Mouse (Mus musculus) urinary bladder, postnatal 10 days (tissue): ENCODE results near the gene Nms.
A peak's percentile ranks its signal among the peaks of the same experiment; 100 is the strongest.

Source experiments
- DNase-seq: peaks from one replicate; pipeline ENCODE4 v3.0.0; 2022; ENCODE audit warnings: low spot score

The Nms gene

GRCm38 (mm10) chr1:38938849-38939248, at the start of gene Nms:
Nms (plus strand) TSS chr1:38939149.
- no peak for DNase-seq

- no peak for DNase-seq
Measured at GRCm38 (mm10) chr1:38891444-38891843, 47.5 kb upstream of the Nms start.

GRCm38 (mm10) chr1:38893081-38893480, 45.9 kb upstream of the Nms start:
- DNase-seq, result no peak

- DNase-seq, result no peak
Measured at GRCm38 (mm10) chr1:38897431-38898248, 41.3 kb upstream of the Nms start, which contains the start of gene Chst10. Chst10 (minus strand) TSS chr1:38898161.

- no peak for DNase-seq
Measured at GRCm38 (mm10) chr1:38902571-38902970, 36.4 kb upstream of the Nms start.

DNA sequence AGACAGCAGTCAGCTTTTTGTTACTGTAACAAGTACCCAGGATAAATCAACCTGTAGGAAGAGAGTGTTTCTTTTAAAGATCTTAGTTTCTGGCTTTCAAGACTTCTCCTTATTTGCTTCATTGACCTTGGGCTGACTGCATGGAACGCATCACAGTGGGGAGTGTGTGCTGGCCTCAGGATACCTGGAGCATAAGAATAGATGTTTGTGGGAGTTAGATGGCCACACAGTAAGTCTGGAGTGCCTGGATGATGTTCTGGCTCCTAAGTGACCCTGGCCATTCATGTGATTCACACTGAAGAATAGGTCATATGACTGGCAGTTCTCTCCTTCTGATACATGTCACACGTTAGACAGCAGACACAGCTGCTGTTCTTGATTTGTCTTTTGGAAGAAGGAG, 35.0 kb upstream of the Nms start:
- DNase-seq, result no peak

DNA sequence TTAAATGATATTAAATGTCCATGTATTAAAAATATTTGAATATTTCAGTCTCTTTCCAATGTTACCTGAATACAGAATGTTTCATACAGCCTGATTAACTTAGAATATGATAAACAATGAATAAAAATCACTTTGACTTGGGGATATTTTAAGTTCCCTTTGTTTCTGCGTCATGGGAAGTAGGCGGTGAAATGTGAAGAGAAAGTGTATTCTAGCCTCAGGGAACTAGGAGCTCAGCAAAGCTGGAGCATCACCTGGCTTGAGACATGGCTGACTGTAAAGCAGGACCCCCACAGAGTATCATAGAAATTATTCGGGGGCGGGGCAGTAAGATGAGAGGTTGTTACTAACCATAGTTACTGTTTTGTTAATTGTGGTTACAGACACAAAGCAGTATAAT, 10.0 kb upstream of the Nms start:
- DNase-seq, result no peak

GRCm38 (mm10) chr1:38929468-38929867, 9.5 kb upstream of the Nms start:
- no peak for DNase-seq

DNA sequence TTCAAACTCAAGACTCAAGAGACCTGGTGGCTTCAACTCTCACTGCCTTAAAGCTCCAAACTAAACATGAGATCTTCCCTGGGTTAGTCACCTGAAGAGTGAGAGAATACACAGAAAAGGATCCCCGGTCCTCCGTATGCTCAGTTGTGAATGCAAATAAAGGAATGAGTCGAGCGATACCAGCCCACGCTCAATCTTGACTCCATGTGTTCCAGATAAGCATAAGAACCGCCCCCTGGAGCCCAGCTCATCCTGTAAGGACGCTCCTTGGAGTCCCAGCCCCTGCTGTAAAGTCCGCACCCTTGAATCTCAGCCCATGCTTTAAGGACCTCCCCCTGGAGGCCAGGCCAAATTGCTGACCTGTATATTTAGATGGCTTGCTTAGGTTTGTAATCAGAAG, 8.2 kb upstream of the Nms start:
- DNase-seq, result no peak

GRCm38 (mm10) chr1:38934668-38935067, 4.3 kb upstream of the Nms start:
- DNase-seq, result no peak

DNA sequence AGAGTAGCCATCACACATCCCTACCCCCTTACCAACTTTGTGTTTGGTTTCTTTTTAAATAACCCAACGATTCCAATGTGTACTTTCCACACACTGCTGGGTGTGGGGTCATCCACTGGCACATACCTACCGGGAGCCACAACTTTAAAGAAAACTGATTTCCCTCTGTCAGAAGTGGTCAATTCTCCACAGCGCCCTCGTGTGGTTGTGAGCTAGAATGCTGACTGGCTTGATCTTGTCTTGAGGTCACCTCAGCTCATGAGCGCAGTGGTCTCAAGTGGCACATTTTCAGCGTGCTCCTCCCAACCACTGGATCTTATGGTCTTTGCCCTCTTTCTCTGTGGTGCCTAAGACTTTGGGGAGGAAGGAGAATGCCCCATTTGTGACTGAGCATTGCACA, 2.2 kb upstream of the Nms start:
- no peak for DNase-seq

- no peak for DNase-seq
Measured at GRCm38 (mm10) chr1:38939608-38940007, 659 bp downstream of the Nms start.

GRCm38 (mm10) chr1:38956457-38956856, 17.5 kb downstream of the Nms start:
- no peak for DNase-seq

GRCm38 (mm10) chr1:38969116-38969515, 30.2 kb downstream of the Nms start:
- no peak for DNase-seq

DNA sequence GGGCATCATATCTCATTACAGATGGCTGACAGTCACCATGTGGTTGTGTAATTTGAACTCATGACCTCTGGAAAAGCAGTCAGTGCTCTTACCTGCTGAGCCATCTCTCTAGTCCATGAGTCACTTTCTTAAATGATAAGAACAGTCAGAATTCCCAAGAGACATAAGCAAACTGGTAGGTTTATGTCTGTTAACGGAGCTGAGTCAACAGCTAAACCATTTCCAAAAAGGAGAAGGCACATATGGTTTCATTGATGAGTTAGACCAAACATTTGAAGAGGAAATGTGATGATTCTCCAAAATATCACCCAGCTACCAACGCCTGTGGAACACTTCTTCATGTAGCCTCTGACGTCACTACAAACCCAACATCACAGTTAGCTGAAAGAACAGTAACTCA, 32.8 kb downstream of the Nms start:
- no peak for DNase-seq

- DNase-seq, result no peak
Measured at GRCm38 (mm10) chr1:38972986-38973592, 34.1 kb downstream of the Nms start.

GRCm38 (mm10) chr1:38979953-38980352, 41.0 kb downstream of the Nms start:
- DNase-seq, result no peak

- no peak for DNase-seq
Measured at GRCm38 (mm10) chr1:38983870-38984269, 44.9 kb downstream of the Nms start.

DNA sequence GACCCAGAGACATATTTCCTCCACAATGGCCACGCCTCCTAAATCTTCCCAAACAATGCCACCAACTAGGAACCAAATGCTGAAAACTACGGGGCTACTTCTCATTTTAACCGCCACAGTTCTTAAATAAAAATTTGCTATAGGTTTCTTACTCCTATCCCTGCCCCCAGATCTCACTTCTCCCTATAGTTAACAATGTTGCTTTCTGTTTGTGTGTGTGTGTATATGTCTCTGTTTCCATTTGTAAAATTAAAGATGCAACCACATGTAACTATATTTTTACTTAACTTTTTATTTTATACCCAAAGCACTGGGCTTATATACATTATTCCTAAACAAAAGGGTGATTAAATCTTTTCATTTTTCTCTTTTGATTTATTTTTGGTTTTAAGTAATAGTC, 46.4 kb downstream of the Nms start, which contains the start of gene Pdcl3:
Gene Pdcl3, plus strand, starts transcription at position 301 of the 400 bp plus-strand sequence.
- DNase-seq, result no peak

DNA sequence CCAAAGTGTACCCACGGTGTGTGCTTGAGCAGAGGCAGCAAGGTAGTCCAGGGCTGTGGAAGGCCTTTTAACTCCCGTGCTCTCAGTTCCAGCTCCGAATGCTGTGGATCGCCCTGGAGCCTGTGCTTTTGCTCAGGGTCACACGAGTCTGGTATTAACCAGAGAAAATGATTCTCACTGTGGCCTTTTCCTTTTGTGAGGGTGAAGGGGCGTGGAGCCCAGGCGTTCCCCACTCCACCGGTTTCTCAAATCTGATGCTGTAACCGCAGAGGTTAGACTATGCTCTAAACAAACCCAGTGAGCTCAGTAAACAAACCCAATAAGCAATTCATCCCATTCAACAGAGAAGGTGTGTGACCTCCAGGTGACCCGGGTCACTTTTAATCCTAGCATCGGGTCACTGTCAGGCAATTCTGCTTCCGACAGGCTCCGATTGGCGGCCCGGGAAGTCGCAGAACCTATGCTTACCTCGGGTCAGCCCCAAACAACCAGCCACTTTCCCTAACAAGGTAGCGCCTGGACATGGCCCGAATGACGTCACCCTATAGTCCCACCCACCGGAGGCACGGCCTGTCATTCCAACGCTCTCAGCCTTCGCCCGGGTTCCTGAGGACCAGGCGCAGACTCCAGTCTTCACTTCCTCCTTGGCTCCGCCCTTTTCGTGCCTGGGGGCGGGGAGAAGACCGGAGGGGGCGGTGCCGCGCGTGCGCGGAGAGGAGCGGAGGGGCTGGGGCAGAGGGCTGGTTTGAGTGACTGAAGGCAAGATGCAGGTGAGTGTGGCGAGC, 48.3 kb downstream of the Nms start:
- peak; percentile 90 for DNase-seq

GRCm38 (mm10) chr1:38987865-38988211, 48.9 kb downstream of the Nms start:
- no peak for DNase-seq

- DNase-seq, result no peak
Measured at GRCm38 (mm10) chr1:38988357-38988756, 49.4 kb downstream of the Nms start.

DNA sequence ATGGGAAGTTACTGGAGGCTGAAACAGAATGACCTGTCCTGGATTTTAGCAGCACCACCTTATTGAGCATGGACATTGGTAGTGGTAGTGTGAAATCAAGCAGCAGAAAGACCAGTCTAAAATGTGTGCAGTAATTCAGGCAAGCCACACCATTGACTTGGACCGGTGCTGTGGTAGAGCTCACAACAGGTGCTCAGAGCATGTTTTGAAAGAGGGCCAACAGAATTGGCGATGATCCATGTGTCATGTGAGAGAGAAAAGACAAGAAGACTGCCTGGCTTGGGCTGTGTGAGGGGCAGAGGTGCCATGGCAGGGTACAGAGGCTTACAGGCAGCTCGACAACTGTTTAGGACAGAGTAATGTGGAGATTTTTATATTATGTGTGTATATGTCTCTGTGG, 53.4 kb downstream of the Nms start:
- no peak for DNase-seq
